Mouse (Mus musculus): Measurements from ENCODE around the gene Gm20388. TPM values are rescaled to one million over a fixed set of nuclear protein-coding genes. Genes with fewer than 3 reads are reported as not detected.
A peak's percentile ranks its signal among the peaks of the same experiment; 100 is the strongest.

Gm20388 gene
- total and polyA plus RNA-seq, 2 experiments from 2014 or later: 17.3 TPM; not detected in 1

- Histone ChIP-seq H3K4me3 (ENCODE audit: low read depth, low read length) (no peak overlapping the region), H3K9ac (replicated peaks; ENCODE audit: low read depth, low read length) (no peak overlapping the region), H3K27ac (ENCODE audit: low read depth) (no peak overlapping the region), H3K4me2 (ENCODE audit: low read depth, low read length) (no peak overlapping the region), H3K4me1 (ENCODE audit: control insufficient read depth, insufficient read depth) (peaks cover 16% of the 10 kb centered on the region), H3K36me3 (replicated peaks; ENCODE audit: control insufficient read depth, insufficient read depth, low read length) (no peaks in the 10 kb centered on the region), H3K9me3 (replicated peaks; ENCODE audit: control insufficient read depth, low read length) (no peaks in the 10 kb centered on the region), H3K27me3 (ENCODE audit: control insufficient read depth, insufficient read depth, low read length) (no peaks in the 10 kb centered on the region)
- TF ChIP-seq CTCF (IDR thresholded peaks at IDR 0.05; ENCODE audit: low read depth) (no peak), EP300 (IDR thresholded peaks at IDR 0.05; ENCODE audit: low read depth) (no peak)
- no peak for DNase-seq (ENCODE audit: low spot score)
- no peak for ATAC-seq (ENCODE audit: insufficient read depth, low read depth)
- WGBS: 87% methylated on average over 9 of the region's 11 CpGs
These were observed 504.8 kb downstream of the Gm20388 start for GRCm38 (mm10) chr8:120415474-120415873.

GRCm38 (mm10) chr8:120416173-120416521, 505.5 kb downstream of the Gm20388 start:
- Histone ChIP-seq H3K4me2 (ENCODE audit: low read depth, low read length) (peak overlapping the region; percentile 50), H3K27me3 (ENCODE audit: control insufficient read depth, insufficient read depth, low read length) (no peaks in the 10 kb centered on the region), H3K4me1 (ENCODE audit: control insufficient read depth, insufficient read depth) (peaks cover 22% of the 10 kb centered on the region), H3K9me3 (replicated peaks; ENCODE audit: control insufficient read depth, low read length) (no peaks in the 10 kb centered on the region), H3K36me3 (replicated peaks; ENCODE audit: control insufficient read depth, insufficient read depth, low read length) (no peaks in the 10 kb centered on the region), H3K9ac (replicated peaks; ENCODE audit: low read depth, low read length) (peak overlapping the region; percentile 55), H3K27ac (ENCODE audit: low read depth) (peak overlapping the region; percentile 83), H3K4me3 (ENCODE audit: low read depth, low read length) (no peak overlapping the region)
- ATAC-seq (ENCODE audit: insufficient read depth, low read depth): no peak
- no peak for TF ChIP-seq EP300 (IDR thresholded peaks at IDR 0.05; ENCODE audit: low read depth)
- TF ChIP-seq CTCF (IDR thresholded peaks at IDR 0.05; ENCODE audit: low read depth): no peak
- WGBS: 38% methylated on average over 6 of the region's 8 CpGs
- DNase-seq (ENCODE audit: low spot score): no peak

DNA sequence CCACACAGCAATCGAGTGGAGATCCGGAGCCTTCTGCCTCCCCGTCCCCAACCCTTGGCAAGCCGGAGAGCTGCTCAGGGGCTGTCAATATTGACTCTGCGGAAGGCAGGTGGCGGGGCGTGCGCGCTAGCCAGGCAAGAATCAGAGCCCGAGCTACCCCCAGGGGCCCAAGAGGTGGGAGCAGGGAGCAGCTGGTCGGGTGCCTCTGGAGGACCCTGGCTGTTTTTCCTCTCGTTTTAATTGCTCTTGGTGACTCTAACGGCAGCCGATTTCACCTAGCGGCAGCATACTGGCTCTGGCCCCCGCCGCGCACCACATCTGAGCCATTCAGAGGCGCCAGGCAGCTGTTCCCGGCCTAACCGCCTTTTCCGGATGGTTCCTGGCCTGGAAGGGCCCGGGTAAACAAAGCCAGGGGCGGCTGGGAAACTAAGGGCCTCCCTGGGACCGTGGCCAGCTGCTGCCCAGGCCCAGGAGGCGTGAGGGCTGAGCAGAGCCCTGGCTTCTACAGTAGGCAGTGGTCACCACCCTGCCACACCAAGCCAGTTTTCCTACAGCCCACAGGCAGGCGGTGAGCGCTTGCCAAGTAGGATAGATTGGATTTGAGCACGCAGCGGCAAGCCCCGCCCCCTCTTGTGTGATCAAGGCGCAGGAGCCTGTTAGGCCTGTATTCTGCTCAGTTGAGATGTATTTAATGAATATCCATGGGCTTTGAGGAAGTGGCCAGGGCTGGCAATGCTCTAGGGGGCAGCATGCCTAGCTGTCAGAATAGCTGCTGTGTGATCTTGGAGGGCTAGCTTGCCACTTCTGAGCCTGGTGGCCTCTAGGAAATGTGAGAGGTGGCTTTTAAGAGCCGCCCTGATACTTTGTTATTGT, 506.1 kb downstream of the Gm20388 start:
- ATAC-seq (ENCODE audit: insufficient read depth, low read depth): peak; percentile 84
- peak; percentile 30 for TF ChIP-seq CTCF (IDR thresholded peaks at IDR 0.05; ENCODE audit: low read depth)
- TF ChIP-seq EP300 (IDR thresholded peaks at IDR 0.05; ENCODE audit: low read depth): 0 out of 2 replicates have a peak, but pooled peaks have one; percentile 32

DNA sequence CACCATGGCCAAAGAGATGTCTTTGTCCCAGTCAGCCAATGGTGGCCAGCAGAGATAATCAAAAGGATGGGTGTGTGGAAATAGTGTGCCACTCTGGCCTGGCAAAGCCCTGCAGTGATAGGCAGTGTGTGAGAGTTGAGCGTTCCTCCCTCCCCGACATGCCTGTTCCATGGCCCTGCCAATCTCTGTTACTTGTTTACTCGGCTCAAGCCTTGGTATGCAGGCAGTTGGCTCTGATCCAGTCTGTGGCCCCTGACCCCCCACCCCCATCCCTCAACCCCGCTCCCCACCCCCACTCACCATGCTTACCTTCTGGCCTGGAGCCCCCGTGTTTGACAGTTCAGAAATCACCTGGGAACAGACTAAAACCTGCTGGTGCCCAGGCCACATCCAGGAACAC, 507.5 kb downstream of the Gm20388 start:
- Histone ChIP-seq H3K4me2 (ENCODE audit: low read depth, low read length) (no peak overlapping the region), H3K27ac (ENCODE audit: low read depth) (no peak overlapping the region), H3K4me1 (ENCODE audit: control insufficient read depth, insufficient read depth) (peaks cover 30% of the 10 kb centered on the region), H3K9me3 (replicated peaks; ENCODE audit: control insufficient read depth, low read length) (no peaks in the 10 kb centered on the region), H3K4me3 (ENCODE audit: low read depth, low read length) (no peak overlapping the region), H3K36me3 (replicated peaks; ENCODE audit: control insufficient read depth, insufficient read depth, low read length) (no peaks in the 10 kb centered on the region), H3K9ac (replicated peaks; ENCODE audit: low read depth, low read length) (no peak overlapping the region), H3K27me3 (ENCODE audit: control insufficient read depth, insufficient read depth, low read length) (no peaks in the 10 kb centered on the region)
- no peak for TF ChIP-seq EP300 (IDR thresholded peaks at IDR 0.05; ENCODE audit: low read depth)
- no peak for TF ChIP-seq CTCF (IDR thresholded peaks at IDR 0.05; ENCODE audit: low read depth)
- DNase-seq (ENCODE audit: low spot score) (no peak), ATAC-seq (ENCODE audit: insufficient read depth, low read depth) (no peak)
- 74% methylated on average over 5 of the region's 5 CpGs for WGBS

More for the DNA sequence above, 506.1 kb downstream of the Gm20388 start:
- H3K9me3 ChIP-seq (replicated peaks; ENCODE audit: control insufficient read depth, low read length): no peaks in the 10 kb centered on the region
- no peaks in the 10 kb centered on the region for H3K36me3 ChIP-seq (replicated peaks; ENCODE audit: control insufficient read depth, insufficient read depth, low read length)
- peak overlapping the region; percentile 50 for H3K4me2 ChIP-seq (ENCODE audit: low read depth, low read length)
- H3K4me1 ChIP-seq (ENCODE audit: control insufficient read depth, insufficient read depth): peaks cover 28% of the 10 kb centered on the region
- H3K27ac ChIP-seq (ENCODE audit: low read depth): peak overlapping the region; percentile 83
- DNase-seq (ENCODE audit: low spot score): peak; percentile 76
- WGBS: 10% methylated on average over 33 of the region's 33 CpGs
- H3K9ac ChIP-seq (replicated peaks; ENCODE audit: low read depth, low read length): peak overlapping the region; percentile 55
- no peak overlapping the region for H3K4me3 ChIP-seq (ENCODE audit: low read depth, low read length)
- H3K27me3 ChIP-seq (ENCODE audit: control insufficient read depth, insufficient read depth, low read length): no peaks in the 10 kb centered on the region

- Histone ChIP-seq H3K27me3 (ENCODE audit: control insufficient read depth, insufficient read depth, low read length) (no peaks in the 10 kb centered on the region), H3K27ac (ENCODE audit: low read depth) (no peak overlapping the region), H3K9me3 (replicated peaks; ENCODE audit: control insufficient read depth, low read length) (no peaks in the 10 kb centered on the region), H3K4me1 (ENCODE audit: control insufficient read depth, insufficient read depth) (peaks cover 37% of the 10 kb centered on the region), H3K9ac (replicated peaks; ENCODE audit: low read depth, low read length) (no peak overlapping the region), H3K4me2 (ENCODE audit: low read depth, low read length) (no peak overlapping the region), H3K36me3 (replicated peaks; ENCODE audit: control insufficient read depth, insufficient read depth, low read length) (no peaks in the 10 kb centered on the region), H3K4me3 (ENCODE audit: low read depth, low read length) (no peak overlapping the region)
- TF ChIP-seq EP300 (IDR thresholded peaks at IDR 0.05; ENCODE audit: low read depth) (no peak), CTCF (IDR thresholded peaks at IDR 0.05; ENCODE audit: low read depth) (no peak)
- ATAC-seq (ENCODE audit: insufficient read depth, low read depth) (no peak), DNase-seq (ENCODE audit: low spot score) (no peak)
- 66% methylated on average over 9 of the region's 9 CpGs for WGBS
These were observed 509.0 kb downstream of the Gm20388 start for GRCm38 (mm10) chr8:120419675-120420074.
